Mouse (Mus musculus): ENCODE measurements at regions not wholly inside any gene's neighbourhood (a gene's known extent, or its start where the extent isn't known, plus 50 kb on each side); places are given as distances from the start of the nearest gene placed in this dataset.
A peak's percentile ranks its signal among the peaks of the same experiment; 100 is the strongest.

- no peak for DNase-seq
These were observed 147.4 kb upstream of the Klf14 start for GRCm38 (mm10) chr6:31106144-31106836.

DNA sequence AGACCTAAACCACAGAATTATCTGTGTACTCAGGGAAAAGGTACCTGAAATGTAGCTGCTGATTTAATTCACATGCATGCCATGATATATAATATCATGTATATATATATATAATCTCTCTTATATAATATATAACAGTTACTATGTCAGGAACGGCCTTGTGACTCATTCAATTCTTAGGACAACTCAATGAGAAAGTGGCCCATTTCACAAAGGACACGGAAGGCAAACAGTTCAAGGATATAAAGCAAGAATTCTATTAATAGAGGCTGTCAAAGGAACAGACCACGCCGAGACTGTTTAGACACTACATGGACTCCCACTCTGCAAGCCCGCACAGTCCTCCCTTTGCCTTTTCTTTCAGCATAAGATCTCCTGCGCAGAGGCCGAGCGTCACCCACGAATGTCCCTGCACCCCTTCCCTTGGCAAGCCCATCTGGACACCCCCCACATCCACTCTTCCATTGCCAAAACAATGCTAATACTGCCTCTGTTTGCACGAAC, 148.0 kb upstream of the Klf14 start:
- no peak for DNase-seq
- intact Hi-C loops (cut with DNase I) = no loop called here

More at GRCm38 (mm10) chr6:31106144-31106836, 147.4 kb upstream of the Klf14 start:
- intact Hi-C loops (cut with DNase I) = no loop called here

- intact Hi-C loops (cut with DNase I) = no loop called here
These were observed 148.5 kb upstream of the Klf14 start for GRCm38 (mm10) chr6:31107360-31107759.

DNA sequence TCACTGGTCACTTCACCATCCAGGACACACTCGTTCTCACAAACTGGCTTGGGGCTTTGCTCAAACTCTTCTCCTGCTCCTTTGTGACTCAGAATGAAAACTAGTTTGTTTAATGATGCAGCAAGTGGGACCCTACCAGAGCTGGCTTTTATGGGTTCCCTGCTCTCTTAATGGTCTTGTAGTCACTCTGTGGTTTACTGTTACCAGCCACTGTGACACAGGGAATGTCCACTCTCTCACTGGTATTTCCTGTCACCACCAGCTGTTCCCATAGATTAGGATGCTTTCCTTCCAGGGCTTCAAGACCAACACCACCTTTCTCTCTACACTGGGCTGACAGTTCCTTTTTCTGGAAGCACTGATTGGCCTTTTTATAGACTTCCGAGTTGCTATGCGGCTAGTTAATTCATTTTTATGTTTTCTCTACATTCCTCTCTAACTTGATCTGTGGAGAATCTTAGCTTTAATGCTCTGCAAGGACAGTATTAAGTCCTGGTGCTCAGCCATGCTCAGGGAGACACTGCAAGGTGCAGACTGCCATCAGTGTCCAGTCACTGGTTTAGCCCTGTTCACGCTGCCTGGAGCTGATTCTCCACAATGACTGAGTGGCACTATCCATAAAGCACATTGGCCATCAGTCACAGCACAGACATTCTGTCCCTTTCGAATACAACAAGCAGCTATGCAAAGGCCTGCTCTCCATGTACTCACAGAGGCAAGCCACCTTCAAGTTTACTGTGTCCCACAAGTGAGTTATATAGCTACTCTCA, 149.2 kb upstream of the Klf14 start:
- no peak for DNase-seq
- intact Hi-C loops (cut with DNase I) = no loop called here

More at GRCm38 (mm10) chr6:31107360-31107759, 148.5 kb upstream of the Klf14 start:
- DNase-seq = no peak

DNA sequence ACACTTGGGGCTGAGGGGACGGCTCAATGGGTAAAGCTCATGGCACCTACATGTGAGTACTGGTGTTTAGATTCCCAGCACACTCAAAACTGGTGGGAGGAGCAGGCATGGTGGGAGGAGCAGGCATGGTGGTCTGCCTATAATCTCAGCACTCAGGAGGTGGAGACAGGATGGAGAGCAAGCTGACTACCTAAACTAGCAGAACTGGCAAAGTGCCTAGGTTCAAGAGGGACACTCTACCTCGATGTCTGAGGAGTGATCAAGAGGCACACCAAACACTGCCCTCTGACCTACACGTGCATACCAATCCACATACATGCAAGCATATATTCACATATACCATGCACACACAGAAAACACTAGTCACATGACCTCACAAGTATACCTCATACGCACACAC, 150.7 kb upstream of the Klf14 start:
- DNase-seq = no peak
- intact Hi-C loops (cut with DNase I) = no loop called here

GRCm38 (mm10) chr6:31112293-31113077, 153.6 kb upstream of the Klf14 start:
- DNase-seq = no peak
- intact Hi-C loops (cut with DNase I) = no loop called here

DNA sequence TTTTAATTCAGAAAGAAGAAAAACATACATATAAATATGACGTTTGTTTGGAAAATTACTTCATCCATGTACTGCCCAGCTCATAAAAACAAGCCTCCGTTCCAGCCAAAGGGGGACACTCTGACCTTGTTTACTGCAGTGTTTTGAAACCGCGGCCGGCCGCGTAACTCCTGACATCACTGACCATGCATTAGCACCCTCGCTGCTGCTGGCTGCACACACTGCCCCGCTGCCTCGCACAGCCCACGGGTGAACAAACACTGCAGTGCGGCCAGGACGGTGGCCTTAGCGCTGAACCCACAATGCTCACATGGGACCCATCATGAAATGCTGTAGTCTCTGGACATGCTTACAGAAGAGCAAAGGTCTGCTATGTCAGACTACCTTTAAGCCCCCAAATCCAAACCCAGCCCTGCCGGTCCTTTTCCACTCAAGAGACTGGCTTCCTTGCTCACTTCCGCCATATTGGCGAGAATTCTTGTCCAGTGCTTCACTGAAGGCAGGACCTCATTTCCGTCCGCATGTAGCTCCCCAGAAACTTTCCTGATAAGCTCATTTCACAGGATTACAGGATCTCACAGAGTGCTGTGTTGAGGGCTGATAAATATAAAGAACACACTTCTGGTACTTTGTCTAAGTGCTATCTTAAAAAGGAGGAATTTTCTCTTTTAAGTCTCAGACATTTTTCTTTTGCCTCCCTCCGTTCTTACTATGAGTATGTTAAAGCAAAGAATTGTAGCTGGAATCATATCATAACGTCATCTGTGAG, 154.9 kb upstream of the Klf14 start:
- intact Hi-C loops (cut with DNase I) = no loop called here
- DNase-seq = peak in 1 of 2 experiments; percentile 39

GRCm38 (mm10) chr6:31114336-31115335, 155.8 kb upstream of the Klf14 start:
- no peak for DNase-seq
- intact Hi-C loops (cut with DNase I) = no loop called here

DNA sequence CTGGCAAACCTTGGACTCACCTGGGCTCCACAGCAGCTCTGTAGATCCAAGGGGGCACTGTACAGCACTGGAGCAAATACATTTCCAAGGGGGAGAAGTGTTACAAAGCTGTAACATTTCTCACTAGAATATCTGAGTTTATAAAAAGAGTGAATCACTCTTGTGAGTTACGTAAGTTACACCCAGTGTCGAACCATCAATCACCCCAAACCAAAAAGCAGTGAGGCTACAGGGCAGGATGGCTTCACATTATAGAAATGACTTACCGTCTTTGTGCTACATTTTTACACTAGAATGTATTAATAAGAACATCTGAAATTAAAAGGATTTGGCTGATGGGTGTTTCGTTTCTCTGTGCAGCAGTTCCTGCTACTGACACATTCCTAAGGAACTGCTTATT, 156.7 kb upstream of the Klf14 start:
- no peak for DNase-seq

DNA sequence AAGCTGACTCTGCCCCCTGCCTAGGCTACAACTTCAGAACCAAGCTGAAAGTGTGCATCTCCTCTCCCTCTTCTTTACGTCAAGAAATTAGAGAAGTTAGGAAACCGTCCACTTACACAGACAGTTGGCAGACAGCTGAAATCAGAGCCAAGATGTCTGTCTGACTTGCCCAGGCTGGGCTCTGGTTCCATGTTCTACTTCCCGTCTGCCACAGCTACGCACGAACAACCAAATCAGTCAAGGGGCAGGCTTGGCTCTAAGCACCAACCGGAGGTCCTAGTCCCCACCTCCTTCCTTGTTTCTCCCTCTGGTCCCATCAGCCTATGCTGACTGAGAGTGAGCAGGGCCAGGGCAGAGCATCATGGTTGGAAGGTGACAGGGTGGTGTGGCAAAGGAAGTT, 157.5 kb upstream of the Klf14 start:
- intact Hi-C loops (cut with DNase I) = no loop called here
- DNase-seq = no peak

More for the DNA sequence above, 156.7 kb upstream of the Klf14 start:
- intact Hi-C loops (cut with DNase I) = no loop called here

DNA sequence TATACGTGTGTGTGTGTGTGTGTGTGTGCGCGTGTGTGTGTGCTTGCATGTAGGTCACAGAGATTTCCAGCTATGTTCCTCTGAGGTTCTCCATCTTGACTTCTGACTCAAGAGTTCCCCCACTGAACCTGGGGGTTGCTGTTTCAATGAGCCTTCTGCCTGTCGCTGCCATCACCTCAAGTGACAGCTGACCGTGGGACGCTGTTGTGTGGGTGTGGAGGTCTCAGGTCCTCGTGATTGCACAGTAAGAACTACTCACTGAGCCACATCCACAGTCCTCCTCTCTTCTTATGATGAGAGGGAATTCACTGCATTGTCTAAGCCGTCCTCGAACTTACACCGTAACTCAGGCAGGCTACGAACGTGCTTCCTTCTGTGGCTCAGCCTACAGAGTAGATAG, 158.8 kb upstream of the Klf14 start:
- intact Hi-C loops (cut with DNase I) = no loop called here
- DNase-seq = no peak

- DNase-seq = no peak
- intact Hi-C loops (cut with DNase I) = no loop called here
These were observed 162.1 kb upstream of the Klf14 start for GRCm38 (mm10) chr6:31121008-31121407.

DNA sequence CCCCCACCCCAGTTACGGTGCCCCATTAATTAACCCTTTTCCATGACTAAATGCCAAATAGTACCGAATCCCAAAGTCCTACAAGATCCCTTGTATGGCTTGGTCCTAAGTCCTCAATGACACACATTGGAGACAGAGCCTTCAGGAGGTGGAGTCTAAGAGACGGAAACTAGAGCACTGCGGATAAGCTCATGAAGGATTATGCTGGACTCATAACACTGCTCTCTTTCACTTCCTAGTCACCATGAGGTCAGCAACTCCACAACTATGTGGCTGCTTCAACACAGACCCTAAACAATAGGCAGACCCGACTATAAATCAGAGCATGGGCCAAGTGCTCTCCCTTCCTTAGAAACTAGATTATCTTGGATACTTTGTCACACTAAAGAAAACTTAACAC, 164.0 kb upstream of the Klf14 start:
- intact Hi-C loops (cut with DNase I) = no loop called here

GRCm38 (mm10) chr6:31123342-31123990, 164.6 kb upstream of the Klf14 start:
- intact Hi-C loops (cut with DNase I) = no loop called here
- DNase-seq = no peak

More for the DNA sequence above, 164.0 kb upstream of the Klf14 start:
- no peak for DNase-seq

DNA sequence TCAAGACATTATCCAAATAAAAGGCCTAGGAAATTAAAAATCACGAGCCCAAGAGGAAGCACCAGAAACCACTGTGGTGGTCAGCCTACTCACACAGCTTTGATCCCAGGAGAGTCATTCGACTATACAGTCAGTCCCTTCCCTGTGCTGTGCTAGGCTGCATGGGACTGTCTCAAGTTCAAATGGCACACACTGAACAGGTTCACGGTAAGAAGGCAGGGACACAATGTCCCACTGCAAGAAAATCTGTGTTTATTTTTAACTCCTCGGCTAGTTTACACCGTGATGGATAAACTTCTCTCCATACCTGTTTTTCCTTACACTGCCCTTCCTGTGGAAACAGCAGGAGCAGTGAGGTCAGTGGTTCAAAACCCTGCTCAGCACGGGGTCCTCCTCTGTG, 165.2 kb upstream of the Klf14 start:
- intact Hi-C loops (cut with DNase I) = no loop called here
- DNase-seq = no peak

DNA sequence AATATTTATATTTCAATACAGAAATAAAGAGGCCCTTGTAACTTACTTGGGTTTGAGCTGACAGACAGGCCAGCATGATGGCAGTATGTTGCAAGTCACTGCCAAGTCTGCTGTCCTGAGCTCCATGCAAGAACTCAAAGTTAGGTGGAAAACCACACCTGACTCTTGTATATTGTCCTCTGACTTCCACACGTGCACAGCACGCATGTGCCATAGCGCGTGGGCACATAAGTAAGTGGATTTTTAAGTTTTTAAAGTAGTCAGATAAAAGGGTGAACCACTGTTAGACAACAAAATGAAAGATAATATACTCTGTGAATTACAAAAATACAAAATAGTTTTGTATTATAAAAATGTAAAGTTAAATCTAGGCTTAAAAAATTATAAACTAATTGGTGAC, 166.0 kb upstream of the Klf14 start:
- no peak for DNase-seq
- intact Hi-C loops (cut with DNase I) = no loop called here

- peak in 1 of 2 experiments; percentile 46 for DNase-seq
- intact Hi-C loops (cut with DNase I) = no loop called here
These were observed 166.6 kb upstream of the Klf14 start for GRCm38 (mm10) chr6:31125328-31126118.
